Mouse (Mus musculus) lung, adult 2 months (tissue): ENCODE measurements at regions not wholly inside any gene's neighbourhood (a gene's known extent, or its start where the extent isn't known, plus 50 kb on each side); places are given as distances from the start of the nearest gene placed in this dataset.

Experiments used
- CTCF ChIP-seq: fragments of 200-500 bp; IDR thresholded peaks from 2 replicates; pipeline ENCODE4 v1.5.1; 2011; ENCODE audit warnings: mild to moderate bottlenecking, low read length, control low read depth; ENCODE audit not compliant: insufficient read depth
- POLR2A ChIP-seq: fragments of 200-500 bp; IDR thresholded peaks from 2 replicates; pipeline ENCODE4 v1.6.1; 2011; ENCODE audit warnings: low read depth, mild to moderate bottlenecking, control low read depth, low read length, borderline replicate concordance; ENCODE audit errors: extremely low read depth

DNA sequence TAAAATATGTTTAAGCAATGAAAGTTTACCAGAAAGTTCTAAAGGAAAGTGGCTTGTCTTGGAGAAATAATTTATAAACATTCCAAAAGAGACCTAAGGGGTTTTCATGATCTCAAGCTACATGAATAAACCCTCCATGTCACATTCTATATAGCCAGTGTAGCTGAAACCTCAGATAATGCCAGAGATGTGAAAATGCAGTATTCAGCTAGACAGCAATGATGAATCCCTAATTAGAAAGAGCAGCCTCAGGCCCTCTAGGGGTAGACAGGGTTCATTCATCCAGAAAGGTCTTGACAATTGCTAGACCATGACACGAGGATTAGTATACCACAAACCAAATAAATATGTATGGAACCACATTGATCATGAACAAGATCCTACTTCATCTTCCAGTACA is 97.2 kb upstream of the Nox4 start:
- TF ChIP-seq POLR2A (no peak), CTCF (no peak)
